Mouse (Mus musculus): ENCODE data around the gene Ccdc155. TPM values are rescaled to one million over a fixed set of nuclear protein-coding genes. Genes with fewer than 3 reads are reported as not detected.
A peak's percentile ranks its signal among the peaks of the same experiment; 100 is the strongest.

The Ccdc155 gene
- polyA plus RNA-seq, 1 experiment from 2014 or later: not detected

GRCm38 (mm10) chr7:45185921-45186320, 18.8 kb downstream of the Ccdc155 start:
- Histone ChIP-seq H3K36me3 (ENCODE audit: control insufficient read depth, insufficient read depth) (no peaks in the 10 kb centered on the region), H3K4me1 (ENCODE audit: control insufficient read depth, low read depth, low read length) (peaks cover 10% of the 10 kb centered on the region), H3K9ac (ENCODE audit: low read depth, low read length) (no peak overlapping the region), H3K27me3 (ENCODE audit: control insufficient read depth, insufficient read depth, low read depth, low read length) (peaks cover 70% of the 10 kb centered on the region), H3K4me2 (ENCODE audit: low read depth, low read length) (no peak overlapping the region), H3K9me3 (replicated peaks; ENCODE audit: control insufficient read depth, low read length) (no peaks in the 10 kb centered on the region), H3K27ac (ENCODE audit: low read length) (no peak overlapping the region), H3K4me3 (ENCODE audit: low read depth, low read length) (no peak overlapping the region)
- 62% methylated on average over 7 of the region's 7 CpGs for WGBS (ENCODE audit: insufficient replicate concordance)
- ATAC-seq (ENCODE audit: low read depth): no peak

- peaks cover 82% of the 10 kb centered on the region for H3K27me3 ChIP-seq (ENCODE audit: control insufficient read depth, insufficient read depth, low read depth, low read length)
- no peak for ATAC-seq (ENCODE audit: low read depth)
Measured at GRCm38 (mm10) chr7:45183672-45184071, 21.0 kb downstream of the Ccdc155 start.

GRCm38 (mm10) chr7:45182606-45183005, 22.1 kb downstream of the Ccdc155 start:
- no peak overlapping the region for H3K9ac ChIP-seq (ENCODE audit: low read depth, low read length)

More at GRCm38 (mm10) chr7:45183672-45184071, 21.0 kb downstream of the Ccdc155 start:
- 45% methylated on average over 7 of the region's 7 CpGs for WGBS (ENCODE audit: insufficient replicate concordance)
- Histone ChIP-seq H3K9me3 (replicated peaks; ENCODE audit: control insufficient read depth, low read length) (no peaks in the 10 kb centered on the region), H3K36me3 (ENCODE audit: control insufficient read depth, insufficient read depth) (no peaks in the 10 kb centered on the region), H3K4me3 (ENCODE audit: low read depth, low read length) (no peak overlapping the region), H3K4me1 (ENCODE audit: control insufficient read depth, low read depth, low read length) (peaks cover 10% of the 10 kb centered on the region), H3K9ac (ENCODE audit: low read depth, low read length) (no peak overlapping the region), H3K27ac (ENCODE audit: low read length) (no peak overlapping the region), H3K4me2 (ENCODE audit: low read depth, low read length) (no peak overlapping the region)

GRCm38 (mm10) chr7:45182199-45182601, 22.5 kb downstream of the Ccdc155 start:
- H3K9ac ChIP-seq (ENCODE audit: low read depth, low read length): no peak overlapping the region

More at GRCm38 (mm10) chr7:45182606-45183005, 22.1 kb downstream of the Ccdc155 start:
- WGBS (ENCODE audit: insufficient replicate concordance): 12% methylated on average over 11 of the region's 11 CpGs
- H3K9me3 ChIP-seq (replicated peaks; ENCODE audit: control insufficient read depth, low read length): no peaks in the 10 kb centered on the region
- H3K36me3 ChIP-seq (ENCODE audit: control insufficient read depth, insufficient read depth): no peaks in the 10 kb centered on the region
- ATAC-seq (ENCODE audit: low read depth): no peak
- peak overlapping the region; percentile 71 for H3K4me2 ChIP-seq (ENCODE audit: low read depth, low read length)
- H3K4me1 ChIP-seq (ENCODE audit: control insufficient read depth, low read depth, low read length): peaks cover 10% of the 10 kb centered on the region
- no peak overlapping the region for H3K27ac ChIP-seq (ENCODE audit: low read length)
- peak overlapping the region; percentile 27 for H3K4me3 ChIP-seq (ENCODE audit: low read depth, low read length)
- peaks cover 93% of the 10 kb centered on the region for H3K27me3 ChIP-seq (ENCODE audit: control insufficient read depth, insufficient read depth, low read depth, low read length)

GRCm38 (mm10) chr7:45181540-45181939, 23.2 kb downstream of the Ccdc155 start:
- Histone ChIP-seq H3K4me2 (ENCODE audit: low read depth, low read length) (peak overlapping the region; percentile 71), H3K9me3 (replicated peaks; ENCODE audit: control insufficient read depth, low read length) (no peaks in the 10 kb centered on the region), H3K9ac (ENCODE audit: low read depth, low read length) (no peak overlapping the region), H3K4me3 (ENCODE audit: low read depth, low read length) (peak overlapping the region; percentile 47; the same call in 1 of the 2 replicates), H3K27ac (ENCODE audit: low read length) (no peak overlapping the region), H3K36me3 (ENCODE audit: control insufficient read depth, insufficient read depth) (no peaks in the 10 kb centered on the region), H3K27me3 (ENCODE audit: control insufficient read depth, insufficient read depth, low read depth, low read length) (peaks cover 96% of the 10 kb centered on the region), H3K4me1 (ENCODE audit: control insufficient read depth, low read depth, low read length) (peaks cover 10% of the 10 kb centered on the region)
- no peak for ATAC-seq (ENCODE audit: low read depth)
- 4% methylated on average over 35 of the region's 35 CpGs for WGBS (ENCODE audit: insufficient replicate concordance)

More at GRCm38 (mm10) chr7:45182199-45182601, 22.5 kb downstream of the Ccdc155 start:
- peak; percentile 94 for ATAC-seq (ENCODE audit: low read depth)
- Histone ChIP-seq H3K4me2 (ENCODE audit: low read depth, low read length) (peak overlapping the region; percentile 71), H3K9me3 (replicated peaks; ENCODE audit: control insufficient read depth, low read length) (no peaks in the 10 kb centered on the region), H3K4me1 (ENCODE audit: control insufficient read depth, low read depth, low read length) (peaks cover 10% of the 10 kb centered on the region), H3K27ac (ENCODE audit: low read length) (no peak overlapping the region), H3K27me3 (ENCODE audit: control insufficient read depth, insufficient read depth, low read depth, low read length) (peaks cover 96% of the 10 kb centered on the region), H3K36me3 (ENCODE audit: control insufficient read depth, insufficient read depth) (no peaks in the 10 kb centered on the region), H3K4me3 (ENCODE audit: low read depth, low read length) (peak overlapping the region; percentile 47)
- WGBS (ENCODE audit: insufficient replicate concordance): 0% methylated on average over 34 of the region's 34 CpGs

GRCm38 (mm10) chr7:45180896-45181477, 23.7 kb downstream of the Ccdc155 start, which contains the start of gene Pth2:
Pth2 (plus strand) TSS chr7:45180995.
- ATAC-seq (ENCODE audit: low read depth): no peak
- peaks cover 96% of the 10 kb centered on the region for H3K27me3 ChIP-seq (ENCODE audit: control insufficient read depth, insufficient read depth, low read depth, low read length)

GRCm38 (mm10) chr7:45179469-45179868, 25.2 kb downstream of the Ccdc155 start, which contains the start of gene Gfy:
Gfy (minus strand) TSS chr7:45179569.
- Histone ChIP-seq H3K4me1 (ENCODE audit: control insufficient read depth, low read depth, low read length) (peaks cover 10% of the 10 kb centered on the region), H3K36me3 (ENCODE audit: control insufficient read depth, insufficient read depth) (no peaks in the 10 kb centered on the region), H3K27ac (ENCODE audit: low read length) (no peak within 1 kb of the TSS), H3K4me2 (ENCODE audit: low read depth, low read length) (no peak within 1 kb of the TSS), H3K4me3 (ENCODE audit: low read depth, low read length) (no peak within 1 kb of the TSS), H3K9me3 (replicated peaks; ENCODE audit: control insufficient read depth, low read length) (no peaks in the 10 kb centered on the region), H3K27me3 (ENCODE audit: control insufficient read depth, insufficient read depth, low read depth, low read length) (peaks cover 99% of the 10 kb centered on the region), H3K9ac (ENCODE audit: low read depth, low read length) (no peak within 1 kb of the TSS)
- 25% methylated on average over 7 of the region's 7 CpGs for WGBS (ENCODE audit: insufficient replicate concordance)
- no peak for ATAC-seq (ENCODE audit: low read depth)

More at GRCm38 (mm10) chr7:45180896-45181477, 23.7 kb downstream of the Ccdc155 start, which contains the start of gene Pth2:
- Histone ChIP-seq H3K4me3 (ENCODE audit: low read depth, low read length) (peak within 1 kb of the TSS; percentile 47; the same call in 1 of the 2 replicates), H3K36me3 (ENCODE audit: control insufficient read depth, insufficient read depth) (no peaks in the 10 kb centered on the region), H3K27ac (ENCODE audit: low read length) (no peak within 1 kb of the TSS), H3K4me1 (ENCODE audit: control insufficient read depth, low read depth, low read length) (peaks cover 10% of the 10 kb centered on the region), H3K4me2 (ENCODE audit: low read depth, low read length) (peak within 1 kb of the TSS; percentile 71), H3K9me3 (replicated peaks; ENCODE audit: control insufficient read depth, low read length) (no peaks in the 10 kb centered on the region), H3K9ac (ENCODE audit: low read depth, low read length) (no peak within 1 kb of the TSS)
- WGBS (ENCODE audit: insufficient replicate concordance): 22% methylated on average over 20 of the region's 20 CpGs

GRCm38 (mm10) chr7:45178550-45178949, 26.1 kb downstream of the Ccdc155 start:
- Histone ChIP-seq H3K9ac (ENCODE audit: low read depth, low read length) (no peak overlapping the region), H3K4me2 (ENCODE audit: low read depth, low read length) (no peak overlapping the region), H3K9me3 (replicated peaks; ENCODE audit: control insufficient read depth, low read length) (no peaks in the 10 kb centered on the region), H3K36me3 (ENCODE audit: control insufficient read depth, insufficient read depth) (no peaks in the 10 kb centered on the region), H3K27ac (ENCODE audit: low read length) (no peak overlapping the region), H3K4me3 (ENCODE audit: low read depth, low read length) (no peak overlapping the region), H3K4me1 (ENCODE audit: control insufficient read depth, low read depth, low read length) (peaks cover 10% of the 10 kb centered on the region), H3K27me3 (ENCODE audit: control insufficient read depth, insufficient read depth, low read depth, low read length) (peaks cover 97% of the 10 kb centered on the region)
- WGBS (ENCODE audit: insufficient replicate concordance): 18% methylated on average over 7 of the region's 7 CpGs
- no peak for ATAC-seq (ENCODE audit: low read depth)

- Histone ChIP-seq H3K27ac (ENCODE audit: low read length) (no peak overlapping the region), H3K36me3 (ENCODE audit: control insufficient read depth, insufficient read depth) (no peaks in the 10 kb centered on the region), H3K4me1 (ENCODE audit: control insufficient read depth, low read depth, low read length) (peaks cover under 1% of the 10 kb centered on the region; the same call in 1 of the 2 replicates), H3K9ac (ENCODE audit: low read depth, low read length) (no peak overlapping the region), H3K27me3 (ENCODE audit: control insufficient read depth, insufficient read depth, low read depth, low read length) (peaks cover 76% of the 10 kb centered on the region), H3K4me2 (ENCODE audit: low read depth, low read length) (no peak overlapping the region), H3K9me3 (replicated peaks; ENCODE audit: control insufficient read depth, low read length) (no peaks in the 10 kb centered on the region; the same call in 1 of the 2 replicates), H3K4me3 (ENCODE audit: low read depth, low read length) (no peak overlapping the region)
- no peak for ATAC-seq (ENCODE audit: low read depth)
- WGBS (ENCODE audit: insufficient replicate concordance): 2% methylated on average over 31 of the region's 31 CpGs
Measured at GRCm38 (mm10) chr7:45176356-45176755, 28.3 kb downstream of the Ccdc155 start.
